ENCODE assay signal across 8 mouse cellular contexts in the genomic region with DNA sequence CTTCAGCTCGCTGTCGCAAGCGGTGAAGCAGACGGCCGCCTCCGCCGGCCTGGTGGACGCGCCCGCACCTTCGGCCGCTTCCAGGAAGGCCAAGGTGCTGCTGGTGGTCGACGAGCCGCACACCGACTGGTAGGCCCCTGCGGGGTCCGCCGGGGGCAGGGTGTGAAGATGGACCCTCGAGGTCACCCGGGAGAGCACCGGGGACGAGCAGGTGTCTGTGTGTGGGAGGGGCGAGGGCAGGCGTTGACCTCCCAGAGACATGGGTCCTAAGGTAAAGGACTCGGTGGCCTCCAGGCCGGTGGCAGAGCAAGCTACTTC. TPM values are rescaled to one million over a fixed set of nuclear protein-coding genes. Genes with fewer than 3 reads are reported as not detected.
DNase-seq lines count a peak whose midpoint lies in the region; ATAC-seq and TF ChIP-seq lines count a peak whose summit lies in the region.

No protein-coding gene starts in this region.

- peaks cover 68% of the 10 kb centered on the region for H3K27me3 ChIP-seq in heart, embryonic 13.5 days (replicated peaks)
- H3K27me3 ChIP-seq in ES-Bruce4 (ENCODE audit: control insufficient read depth, insufficient read depth, low read length, poor library complexity, severe bottlenecking): peaks cover 5% of the 10 kb centered on the region
- peaks cover 26% of the 10 kb centered on the region for H3K27me3 ChIP-seq in forebrain, embryonic 12.5 days
- peaks cover 26% of the 10 kb centered on the region for H3K27me3 ChIP-seq in liver, embryonic 14.5 days (ENCODE audit: control insufficient read depth, insufficient read depth, low read length)

- ATAC-seq in heart, embryonic 13.5 days (ENCODE audit: extremely low read depth, insufficient number of reproducible peaks, low FRiP score, low TSS enrichment): no peak
- peak; percentile 63; the same call in 1 of the 2 replicates for ATAC-seq in forebrain, embryonic 12.5 days (ENCODE audit: low FRiP score)
- no peak for ATAC-seq in liver, embryonic 14.5 days (ENCODE audit: insufficient read depth)
- no peak for ATAC-seq in megakaryocyte progenitor cell, adult 5-6 weeks (replicated peaks; ENCODE audit: poor library complexity)

- H3K9me3 ChIP-seq in heart, embryonic 13.5 days: no peaks in the 10 kb centered on the region
- H3K9me3 ChIP-seq in ES-Bruce4 (replicated peaks; ENCODE audit: control insufficient read depth, insufficient read depth, low read length, poor library complexity, severe bottlenecking): no peaks in the 10 kb centered on the region
- no peaks in the 10 kb centered on the region for H3K9me3 ChIP-seq in forebrain, embryonic 12.5 days
- no peaks in the 10 kb centered on the region for H3K9me3 ChIP-seq in liver, embryonic 14.5 days (ENCODE audit: control insufficient read depth, low read length)

- TF ChIP-seq POLR2A in ES-Bruce4 (IDR thresholded peaks at IDR 0.05; ENCODE audit: insufficient read depth, low read length): no peak

- H3K4me2 ChIP-seq in heart, embryonic 13.5 days: peak overlapping the region; percentile 86
- H3K4me2 ChIP-seq in forebrain, embryonic 12.5 days: peak overlapping the region; percentile 89
- H3K4me2 ChIP-seq in liver, embryonic 14.5 days (ENCODE audit: low read depth): peak overlapping the region; percentile 67

- peaks cover 8% of the 10 kb centered on the region; the same call in 1 of the 2 replicates for H3K4me1 ChIP-seq in heart, embryonic 13.5 days
- no peaks in the 10 kb centered on the region for H3K4me1 ChIP-seq in ES-Bruce4 (ENCODE audit: control insufficient read depth, insufficient read depth, low read length)
- peaks cover 13% of the 10 kb centered on the region for H3K4me1 ChIP-seq in forebrain, embryonic 12.5 days
- no peaks in the 10 kb centered on the region for H3K4me1 ChIP-seq in liver, embryonic 14.5 days (replicated peaks; ENCODE audit: control insufficient read depth in 2 of 2, insufficient read depth in 2 of 2, low read length in 1 of 2)

- no peaks in the 10 kb centered on the region for H3K36me3 ChIP-seq in heart, embryonic 13.5 days
- no peaks in the 10 kb centered on the region for H3K36me3 ChIP-seq in ES-Bruce4 (ENCODE audit: control insufficient read depth, insufficient read depth, low read length, poor library complexity, severe bottlenecking)
- no peaks in the 10 kb centered on the region for H3K36me3 ChIP-seq in forebrain, embryonic 12.5 days (replicated peaks)
- H3K36me3 ChIP-seq in liver, embryonic 14.5 days (replicated peaks; ENCODE audit: control insufficient read depth, insufficient read depth, low read depth): no peaks in the 10 kb centered on the region

- peak overlapping the region; percentile 75 for H3K9ac ChIP-seq in heart, embryonic 13.5 days
- H3K9ac ChIP-seq in ES-Bruce4 (ENCODE audit: low read depth, poor library complexity, severe bottlenecking): peak overlapping the region; percentile 46
- H3K9ac ChIP-seq in forebrain, embryonic 12.5 days: peak overlapping the region; percentile 78
- H3K9ac ChIP-seq in liver, embryonic 14.5 days (replicated peaks): no peak overlapping the region

- no peak for DNase-seq in heart, adult 11 months
- no peak for DNase-seq in liver, embryonic 14.5 days (ENCODE audit: low read depth in 3 of 3, low spot score in 3 of 3)
- DNase-seq in left cerebral cortex, adult 18-20 months (ENCODE audit: low spot score in 2 of 2): no peak
- no peak for DNase-seq in T-cell, adult 2 months (ENCODE audit: low spot score)

- no peak for TF ChIP-seq CTCF in ES-Bruce4 (IDR thresholded peaks at IDR 0.05; ENCODE audit: low read depth, low read length)
- TF ChIP-seq CTCF in liver, embryonic 14.5 days (IDR thresholded peaks at IDR 0.05; ENCODE audit: low read depth): no peak

- WGBS in heart, embryonic 13.5 days: 2% methylated on average over 27 of the region's 27 CpGs
- 3% methylated on average over 27 of the region's 27 CpGs for WGBS in forebrain, embryonic 12.5 days
- 6% methylated on average over 27 of the region's 27 CpGs for WGBS in liver, embryonic 14.5 days (ENCODE audit: insufficient replicate concordance)

- no peak for TF ChIP-seq EP300 in ES-Bruce4 (IDR thresholded peaks at IDR 0.05; ENCODE audit: insufficient read depth, low read depth, low read length)
- no peak for TF ChIP-seq EP300 in liver, embryonic 14.5 days (IDR thresholded peaks at IDR 0.05; ENCODE audit: low read depth)

- H3K27ac ChIP-seq in heart, embryonic 13.5 days (replicated peaks): no peak overlapping the region
- no peak overlapping the region for H3K27ac ChIP-seq in ES-Bruce4 (ENCODE audit: insufficient read depth, low read length)
- H3K27ac ChIP-seq in forebrain, embryonic 12.5 days: no peak overlapping the region
- H3K27ac ChIP-seq in liver, embryonic 14.5 days: no peak overlapping the region

- peak overlapping the region; percentile 63 for H3K4me3 ChIP-seq in heart, embryonic 13.5 days
- peak overlapping the region; percentile 59 for H3K4me3 ChIP-seq in ES-Bruce4 (ENCODE audit: low read depth, low read length)
- H3K4me3 ChIP-seq in forebrain, embryonic 12.5 days (replicated peaks): peak overlapping the region; percentile 72
- peak overlapping the region; percentile 41 to 53; a peak in 3 of 4 replicates for H3K4me3 ChIP-seq in liver, embryonic 14.5 days (ENCODE audit: insufficient read depth in 1 of 2, low read depth in 2 of 2, low read length in 2 of 2)

RNA-seq across cellular contexts. Expression of a gene that starts 0.6 kb away (rescaled TPM):
- 1.1 and 1.4 TPM in 2 replicates for polyA plus RNA-seq in heart, embryonic 13.5 days (2015; fragmentation: Nextera tagmentation; extraction: Ambion mirVana)
- polyA plus RNA-seq in ES-Bruce4 (2011; ENCODE audit: insufficient read depth, insufficient read length, low read depth, missing spikeins): 0.47 and 0.55 TPM in 2 replicates
- polyA plus RNA-seq in forebrain, embryonic 12.5 days (2016; fragmentation: Nextera tagmentation; extraction: Ambion mirVana): 6.8 and 8.0 TPM in 2 replicates
- 0.04 TPM in 2 replicates for polyA plus RNA-seq in liver, embryonic 14.5 days (2012; rRNA removed)
- polyA plus RNA-seq in liver, embryonic 14.5 days (2014; fragmentation: Nextera tagmentation; extraction: Ambion mirVana): 0.04 TPM in 1 of 2 replicates, not detected in the other
- not detected in 2 replicates for total RNA-seq in megakaryocyte progenitor cell, adult 5-6 weeks (2015)
- not detected in 2 replicates for total RNA-seq in megakaryocyte progenitor cell, adult 5-6 weeks (2017)
- 100 to 1,000 TPM; 459 to 524 TPM for total RNA-seq in left cerebral cortex, adult 18-20 months (2021)
